Mouse (Mus musculus) embryonic facial prominence, embryonic 15.5 days (tissue): ENCODE measurements around the gene Zfp882. TPM values are rescaled to one million over a fixed set of nuclear protein-coding genes. Genes with fewer than 3 reads are reported as not detected.
"Not testable (repeated sequence)": the region's sequence is repeated elsewhere in the genome, so short reads cannot be mapped to it uniquely, and the experiment has no call there.

Source experiments
- ATAC-seq: fragments of 200-750 bp; cut with Nextera tagmentation; 2 replicates; pipeline ENCODE4 v1.8.0; 2017; ENCODE audit warnings: low read depth, moderate TSS enrichment; ENCODE audit not compliant: insufficient number of reproducible peaks, low FRiP score, low TSS enrichment
- H3K27ac ChIP-seq: fragments of 300-500 bp; sonication (generic); replicated peaks from 2 replicates; pipeline ENCODE4 v1.5.1; 2015; ENCODE audit warnings: mild to moderate bottlenecking, inconsistent platforms
- H3K27me3 ChIP-seq: fragments of 300-500 bp; sonication (generic); 2 replicates; pipeline ENCODE4 v1.6.1; 2015; ENCODE audit warnings: inconsistent platforms
- H3K36me3 ChIP-seq: fragments of 300-500 bp; sonication (generic); 2 replicates; pipeline ENCODE4 v1.6.1; 2015; ENCODE audit warnings: mild to moderate bottlenecking, inconsistent platforms
- H3K4me1 ChIP-seq: fragments of 300-500 bp; sonication (generic); 2 replicates; pipeline ENCODE4 v1.6.1; 2015; ENCODE audit warnings: inconsistent platforms
- H3K4me2 ChIP-seq: fragments of 300-500 bp; sonication (generic); replicated peaks from 2 replicates; pipeline ENCODE4 v1.6.1; 2015; ENCODE audit warnings: mild to moderate bottlenecking, inconsistent platforms
- H3K4me3 ChIP-seq: fragments of 300-500 bp; sonication (generic); replicated peaks from 2 replicates; pipeline ENCODE4 v1.5.1; 2015; ENCODE audit warnings: mild to moderate bottlenecking, inconsistent platforms
- H3K9ac ChIP-seq: fragments of 300-500 bp; sonication (generic); 2 replicates; pipeline ENCODE4 v1.6.1; 2015; ENCODE audit warnings: inconsistent platforms
- H3K9me3 ChIP-seq: fragments of 300-500 bp; sonication (generic); replicated peaks from 2 replicates; pipeline ENCODE4 v1.6.1; 2016; ENCODE audit warnings: inconsistent platforms
- WGBS: fragments of 180-500 bp; shearing (Covaris S2); methylation state at CpG from one replicate; pipeline ENCODE4 v1.1.7; 2015; 5-methylcytosine and 5-hydroxymethylcytosine counted together
- polyA plus RNA-seq: library from polyadenylated mRNA; unstranded; fragments of >200 nt; fragmentation: Nextera tagmentation; extraction: Ambion mirVana; gene quantifications from 2 replicates; pipeline ENCODE4 v1.2.1, GENCODE M21; 2015

The Zfp882 gene
- polyA plus RNA-seq, 1 experiment from 2014 or later: 6.3 TPM

DNA sequence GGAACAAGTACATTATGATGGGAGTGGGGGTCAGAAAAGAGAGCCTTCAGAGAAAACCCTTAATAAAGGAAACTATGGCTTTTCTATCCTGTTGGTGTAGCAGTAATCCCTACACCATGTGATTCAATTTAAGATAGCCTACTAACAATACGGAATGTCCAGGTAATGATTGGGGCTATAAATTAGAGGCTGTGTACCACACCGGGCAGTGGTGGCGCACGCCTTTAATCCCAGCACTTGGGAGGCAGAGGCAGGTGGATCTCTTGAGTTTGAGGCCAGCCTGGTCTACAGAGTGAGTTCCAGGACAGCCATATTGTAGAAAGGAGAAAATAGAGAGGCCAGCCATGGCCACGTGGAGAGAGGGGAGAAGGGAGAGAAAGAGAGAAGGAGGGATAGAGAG lies 17.4 kb downstream of the Zfp882 start:
- no peak for ATAC-seq
- H3K27ac ChIP-seq: no peak overlapping the region
- WGBS: 94% methylated on average over 5 of the region's 5 CpGs

DNA sequence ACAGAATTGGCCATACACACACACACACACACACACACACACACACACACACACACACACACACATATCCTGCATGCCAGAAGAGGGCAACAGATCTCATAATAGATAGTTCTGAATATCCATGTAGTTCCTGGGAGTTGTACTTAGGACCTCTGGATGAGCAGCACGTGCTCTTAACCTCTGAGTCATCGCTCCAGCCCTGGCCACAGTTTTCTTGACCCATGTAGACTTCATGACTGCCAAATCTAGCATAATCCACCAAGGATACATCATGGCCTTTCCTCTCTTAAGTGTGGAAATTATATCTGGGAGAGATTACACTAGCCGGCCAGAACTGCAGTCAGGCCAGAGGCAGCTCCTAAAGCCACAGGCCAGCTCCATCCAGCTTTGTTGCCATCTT lies 18.1 kb downstream of the Zfp882 start:
- 97% methylated on average over 3 of the region's 3 CpGs for WGBS
- Histone ChIP-seq H3K4me1 (0 out of 2 replicates have a peak, but pooled peaks cover 5% of the 10 kb centered on the region), H3K4me3 (no peak overlapping the region), H3K4me2 (no peak overlapping the region), H3K36me3 (peaks cover 27% of the 10 kb centered on the region), H3K9me3 (0 out of 2 replicates have a peak, but pooled peaks cover 10% of the 10 kb centered on the region), H3K27ac (no peak overlapping the region), H3K9ac (no peak overlapping the region), H3K27me3 (no peaks in the 10 kb centered on the region)
- ATAC-seq: no peak

More for the DNA sequence above, 17.4 kb downstream of the Zfp882 start:
- Histone ChIP-seq H3K4me1 (0 out of 2 replicates have a peak, but pooled peaks cover 5% of the 10 kb centered on the region), H3K27me3 (no peaks in the 10 kb centered on the region), H3K9ac (no peak overlapping the region), H3K4me3 (no peak overlapping the region), H3K36me3 (peaks cover 19% of the 10 kb centered on the region), H3K9me3 (0 out of 2 replicates have a peak, but pooled peaks cover 4% of the 10 kb centered on the region), H3K4me2 (no peak overlapping the region)

GRCm38 (mm10) chr8:71927779-71928178 lies 19.4 kb downstream of the Zfp882 start:
- H3K4me2 ChIP-seq: no peak overlapping the region
- H3K27ac ChIP-seq: no peak overlapping the region
- H3K9me3 ChIP-seq: 0 out of 2 replicates have a peak, but pooled peaks cover 11% of the 10 kb centered on the region
- peaks cover 28% of the 10 kb centered on the region for H3K36me3 ChIP-seq
- H3K9ac ChIP-seq: no peak overlapping the region
- H3K27me3 ChIP-seq: no peaks in the 10 kb centered on the region
- no peak overlapping the region for H3K4me3 ChIP-seq
- H3K4me1 ChIP-seq: 0 out of 2 replicates have a peak, but pooled peaks cover 5% of the 10 kb centered on the region
- ATAC-seq: no peak

DNA sequence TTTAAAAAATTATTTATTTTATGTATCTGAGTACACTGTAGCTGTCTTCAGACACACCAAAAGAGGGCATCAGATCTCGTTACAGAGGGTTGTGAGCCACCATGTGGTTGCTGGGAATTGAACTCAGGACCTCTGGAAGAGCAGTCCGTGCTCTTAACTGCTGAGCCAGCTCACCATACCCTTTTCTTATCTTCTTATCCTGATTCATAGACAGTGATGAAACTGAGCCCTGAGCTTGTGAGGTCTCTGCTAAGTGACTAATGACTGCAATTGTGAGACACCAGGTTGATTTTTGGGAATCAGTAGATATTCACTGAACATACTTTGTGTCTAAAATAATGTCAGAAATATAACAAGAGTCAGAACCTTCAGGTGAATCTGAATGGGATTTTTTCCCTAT lies 29.6 kb downstream of the Zfp882 start:
- not testable (repeated sequence) for ATAC-seq
- WGBS: 80% methylated on average over 2 of the region's 2 CpGs

GRCm38 (mm10) chr8:71940293-71941208 lies 32.1 kb downstream of the Zfp882 start:
- Histone ChIP-seq H3K4me1 (no peaks in the 10 kb centered on the region), H3K4me2 (no peak overlapping the region), H3K9ac (no peak overlapping the region), H3K27ac (no peak overlapping the region), H3K4me3 (no peak overlapping the region), H3K27me3 (0 out of 2 replicates have a peak, but pooled peaks cover 7% of the 10 kb centered on the region), H3K9me3 (no peaks in the 10 kb centered on the region), H3K36me3 (no peaks in the 10 kb centered on the region)
- no peak for ATAC-seq
- WGBS: 78% methylated on average over 2 of the region's 2 CpGs

More for the DNA sequence above, 29.6 kb downstream of the Zfp882 start:
- H3K9me3 ChIP-seq, H3K4me3 ChIP-seq, H3K4me2 ChIP-seq, H3K27ac ChIP-seq, H3K36me3 ChIP-seq, H3K9ac ChIP-seq, H3K27me3 ChIP-seq, H3K4me1 ChIP-seq: not testable (repeated sequence)

DNA sequence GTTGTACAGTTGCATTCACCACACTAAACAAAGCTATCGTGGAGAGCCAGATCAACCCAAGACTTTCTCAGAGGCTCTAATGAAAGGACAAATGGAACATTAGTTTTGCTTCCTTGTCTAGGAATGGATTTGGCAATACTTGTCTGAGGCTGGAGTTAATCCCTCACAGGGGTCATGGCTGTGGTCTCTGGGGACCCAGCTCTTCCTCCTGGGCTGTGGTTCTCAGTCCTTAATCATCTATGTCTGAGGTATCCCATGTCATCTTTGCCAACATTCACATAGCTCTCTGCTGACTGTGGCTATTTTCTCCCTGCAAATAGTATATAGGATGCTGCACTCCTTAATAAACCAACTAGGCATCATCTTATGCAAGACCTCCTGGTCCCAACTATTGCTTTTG lies 33.4 kb downstream of the Zfp882 start:
- H3K4me2 ChIP-seq: no peak overlapping the region
- no peak overlapping the region for H3K9ac ChIP-seq
- no peak overlapping the region for H3K4me3 ChIP-seq
- no peaks in the 10 kb centered on the region for H3K9me3 ChIP-seq
- H3K4me1 ChIP-seq: no peaks in the 10 kb centered on the region
- WGBS: 81% methylated on average over 1 of the region's 1 CpGs
- H3K36me3 ChIP-seq: no peaks in the 10 kb centered on the region
- H3K27ac ChIP-seq: no peak overlapping the region
- H3K27me3 ChIP-seq: 0 out of 2 replicates have a peak, but pooled peaks cover 7% of the 10 kb centered on the region
- ATAC-seq: no peak

- no peak overlapping the region for H3K4me2 ChIP-seq
- no peak for ATAC-seq
- no peak overlapping the region for H3K9ac ChIP-seq
Observed at GRCm38 (mm10) chr8:71948624-71949023, 40.2 kb downstream of the Zfp882 start.

DNA sequence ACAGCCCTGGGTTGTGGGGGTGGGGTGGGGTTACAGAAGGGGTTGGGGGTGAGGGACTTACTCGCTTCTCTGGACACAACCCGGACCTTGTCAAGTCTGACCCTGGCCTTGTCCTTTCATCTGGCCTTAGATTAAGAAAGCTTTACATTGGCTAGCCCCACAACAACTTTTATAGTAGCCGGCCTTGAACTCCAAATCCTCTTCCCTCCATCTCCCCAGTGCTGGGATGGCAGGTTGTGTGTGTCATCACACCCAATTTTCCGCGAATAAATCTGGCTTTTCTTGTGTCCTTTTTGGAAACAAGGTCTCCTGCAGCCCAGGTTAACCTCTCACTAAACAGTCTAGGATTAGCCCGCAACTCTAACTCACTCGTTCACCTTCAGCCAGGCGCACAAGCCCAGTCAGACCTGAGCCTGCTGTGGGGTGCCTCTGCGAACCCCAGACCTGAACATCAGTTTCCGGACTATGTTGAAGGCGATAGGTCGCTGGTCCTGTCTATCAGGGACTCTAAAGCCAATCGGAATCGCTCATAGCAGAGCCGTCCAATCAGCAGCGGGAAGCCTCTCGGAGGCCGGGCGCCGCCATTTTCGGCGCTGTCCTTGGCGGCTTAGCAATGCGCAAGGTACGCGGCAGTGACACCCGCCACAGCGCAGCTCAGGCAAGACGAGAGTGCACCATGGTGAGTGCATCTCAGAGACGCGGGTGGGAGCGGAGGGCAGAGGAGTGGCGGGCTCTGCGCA lies 42.2 kb downstream of the Zfp882 start, which contains the start of gene Zfp961:
TSS of gene Zfp961 (plus strand) at position 557 of the 740 bp plus-strand sequence.
- peak within 1 kb of the TSS; percentile 83 for H3K4me3 ChIP-seq
- H3K27ac ChIP-seq: peak within 1 kb of the TSS; percentile 90
- H3K27me3 ChIP-seq: no peaks in the 10 kb centered on the region
- 3% methylated on average over 34 of the region's 34 CpGs for WGBS
- ATAC-seq: peak; percentile 100
- 0 out of 2 replicates have a peak, but pooled peaks cover 14% of the 10 kb centered on the region for H3K9me3 ChIP-seq
- peak within 1 kb of the TSS; percentile 54 for H3K9ac ChIP-seq
- peak within 1 kb of the TSS; percentile 64 for H3K4me2 ChIP-seq
- peaks cover 15% of the 10 kb centered on the region; the same call in 1 of the 2 replicates for H3K4me1 ChIP-seq
- H3K36me3 ChIP-seq: peaks cover 9% of the 10 kb centered on the region

More at GRCm38 (mm10) chr8:71948624-71949023, 40.2 kb downstream of the Zfp882 start:
- Histone ChIP-seq H3K27ac (no peak overlapping the region), H3K27me3 (0 out of 2 replicates have a peak, but pooled peaks cover 7% of the 10 kb centered on the region), H3K4me1 (peaks cover 15% of the 10 kb centered on the region; the same call in 1 of the 2 replicates), H3K4me3 (no peak overlapping the region), H3K9me3 (no peaks in the 10 kb centered on the region), H3K36me3 (no peaks in the 10 kb centered on the region)
- WGBS: 91% methylated on average over 5 of the region's 5 CpGs

- ATAC-seq: no peak
- WGBS: 30% methylated on average over 14 of the region's 14 CpGs
Observed at GRCm38 (mm10) chr8:71951436-71952161, 43.2 kb downstream of the Zfp882 start.

DNA sequence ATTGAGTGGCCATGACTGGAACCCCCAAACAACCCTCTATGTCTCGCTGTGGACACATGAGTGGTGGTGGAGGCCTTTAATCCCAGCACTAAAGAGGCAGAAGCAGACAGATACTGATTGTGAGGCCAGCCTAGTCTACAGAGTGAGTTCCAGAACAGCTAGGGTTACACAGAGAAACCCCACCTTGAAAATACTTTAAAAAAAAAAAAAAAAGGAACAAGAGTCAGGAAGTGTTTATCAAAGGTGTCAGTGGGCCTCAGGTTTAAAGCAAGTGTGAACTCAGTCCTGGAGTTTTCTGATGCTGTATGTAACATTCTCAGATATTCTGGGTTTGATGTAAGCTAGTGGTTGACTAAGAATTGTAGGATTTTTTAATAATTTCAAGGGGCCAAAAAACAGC lies 44.1 kb downstream of the Zfp882 start:
- Histone ChIP-seq H3K9me3 (0 out of 2 replicates have a peak, but pooled peaks cover 14% of the 10 kb centered on the region), H3K36me3 (peaks cover 9% of the 10 kb centered on the region), H3K27ac (no peak overlapping the region), H3K4me3 (no peak overlapping the region), H3K4me2 (no peak overlapping the region), H3K4me1 (peaks cover 15% of the 10 kb centered on the region; the same call in 1 of the 2 replicates), H3K9ac (no peak overlapping the region), H3K27me3 (no peaks in the 10 kb centered on the region)
- 94% methylated on average over 1 of the region's 1 CpGs for WGBS
- ATAC-seq: no peak

More at GRCm38 (mm10) chr8:71951436-71952161, 43.2 kb downstream of the Zfp882 start:
- H3K27me3 ChIP-seq: no peaks in the 10 kb centered on the region
- peak overlapping the region; percentile 83 for H3K4me3 ChIP-seq
- peak overlapping the region; percentile 54; the same call in 1 of the 2 replicates for H3K9ac ChIP-seq
- peak overlapping the region; percentile 64 for H3K4me2 ChIP-seq
- peaks cover 9% of the 10 kb centered on the region for H3K36me3 ChIP-seq
- H3K9me3 ChIP-seq: 0 out of 2 replicates have a peak, but pooled peaks cover 14% of the 10 kb centered on the region
- H3K27ac ChIP-seq: no peak overlapping the region
- peaks cover 15% of the 10 kb centered on the region; the same call in 1 of the 2 replicates for H3K4me1 ChIP-seq
